Mouse (Mus musculus): ENCODE results near the gene Dnaja2. TPM values are rescaled to one million over a fixed set of nuclear protein-coding genes. Genes with fewer than 3 reads are reported as not detected.
A peak's percentile ranks its signal among the peaks of the same experiment; 100 is the strongest.

Gene Dnaja2
- polyA plus RNA-seq, 1 experiment from 2014 or later: 217 TPM

DNA sequence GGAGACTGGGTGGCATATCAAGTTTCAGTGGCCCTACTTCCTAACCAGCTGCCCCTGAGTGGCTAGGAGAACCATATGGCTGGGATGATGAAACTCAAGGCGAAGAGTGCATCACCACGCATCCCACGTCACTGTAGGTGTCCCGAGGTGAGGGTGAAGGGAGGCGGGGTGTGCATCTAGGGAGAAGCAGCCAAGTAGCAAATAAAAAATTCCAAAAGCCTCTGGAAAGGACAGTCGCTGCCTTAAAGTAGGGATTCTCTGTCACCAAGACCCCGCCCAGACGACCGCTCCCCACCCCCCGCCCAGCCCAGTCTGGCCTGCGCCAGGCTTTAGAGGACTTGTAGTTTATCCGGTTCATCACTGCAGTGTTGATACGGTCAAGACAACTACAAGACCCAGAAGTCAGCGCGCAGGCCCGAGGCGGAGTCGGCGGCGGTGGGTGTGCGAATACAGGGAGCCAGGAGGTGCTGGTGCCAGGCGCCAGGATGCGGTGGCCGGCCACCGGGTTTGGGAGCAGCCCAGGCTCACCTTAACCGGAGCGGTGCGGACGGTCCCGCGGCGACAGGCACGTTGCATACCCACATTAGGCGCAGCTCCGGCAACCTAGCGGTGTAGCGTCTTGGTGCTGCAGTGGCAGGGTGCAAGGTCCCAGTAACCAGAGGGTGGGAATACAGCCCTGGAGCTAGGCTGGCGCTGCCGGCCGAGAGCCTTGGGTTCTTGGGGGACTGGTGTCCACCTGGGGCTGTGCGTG is 62.8 kb downstream of the Dnaja2 start, which contains the start of gene Gpt2:
Gene Gpt2 (plus strand): TSS at position 452 of the 751 bp plus-strand sequence.
- under 1% methylated on average over 41 of the region's 41 CpGs for WGBS
- no peaks in the 10 kb centered on the region for H3K36me3 ChIP-seq (ENCODE audit: control insufficient read depth, insufficient read depth, low read length)
- peak; percentile 97 for ATAC-seq (ENCODE audit: insufficient number of reproducible peaks, low FRiP score, low TSS enrichment, low read depth)

DNA sequence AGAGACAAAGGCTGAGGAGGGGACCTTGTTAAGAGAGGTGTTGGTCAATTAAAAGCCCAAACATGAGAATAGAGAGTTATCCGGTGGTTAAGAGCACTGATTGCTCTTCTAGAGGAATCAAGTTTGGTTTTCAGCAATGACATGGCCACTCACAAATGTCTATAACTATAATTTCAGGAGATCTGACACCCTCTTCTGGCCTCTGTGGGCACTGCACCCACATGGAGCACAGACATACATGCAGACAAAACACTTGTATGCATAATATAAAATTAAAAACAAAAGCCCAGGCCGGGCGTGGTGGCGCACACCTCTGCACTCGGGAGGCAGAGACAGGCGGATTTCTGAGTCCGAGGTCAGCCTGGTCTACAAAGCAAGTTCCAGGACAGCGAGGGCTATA is 65.6 kb downstream of the Dnaja2 start:
- Histone ChIP-seq H3K36me3 (ENCODE audit: control insufficient read depth, insufficient read depth, low read length) (no peaks in the 10 kb centered on the region), H3K27ac (replicated peaks; ENCODE audit: low read depth, low read length) (no peak overlapping the region), H3K4me1 (ENCODE audit: control insufficient read depth, insufficient read depth, low read length) (0 out of 2 replicates have a peak, but pooled peaks cover 5% of the 10 kb centered on the region), H3K9ac (ENCODE audit: low read length) (no peak overlapping the region), H3K9me3 (ENCODE audit: control insufficient read depth, low read length) (no peaks in the 10 kb centered on the region), H3K4me2 (ENCODE audit: low read depth, severe bottlenecking) (no peak overlapping the region), H3K27me3 (ENCODE audit: control insufficient read depth, insufficient read depth, low read length) (no peaks in the 10 kb centered on the region), H3K4me3 (ENCODE audit: low read depth, low read length) (no peak overlapping the region)
- no peak for DNase-seq (ENCODE audit: low spot score)
- ATAC-seq (ENCODE audit: insufficient number of reproducible peaks, low FRiP score, low TSS enrichment, low read depth): no peak
- whole genome bisulfite sequencing: 97% methylated on average over 8 of the region's 8 CpGs

More for the DNA sequence above, 62.8 kb downstream of the Dnaja2 start, which contains the start of gene Gpt2:
- peak within 1 kb of the TSS; percentile 95 for H3K4me2 ChIP-seq (ENCODE audit: low read depth, severe bottlenecking)
- H3K4me1 ChIP-seq (ENCODE audit: control insufficient read depth, insufficient read depth, low read length): 0 out of 2 replicates have a peak, but pooled peaks cover 5% of the 10 kb centered on the region
- peak within 1 kb of the TSS; percentile 87 for H3K9ac ChIP-seq (ENCODE audit: low read length)
- H3K9me3 ChIP-seq (ENCODE audit: control insufficient read depth, low read length): no peaks in the 10 kb centered on the region
- H3K4me3 ChIP-seq (ENCODE audit: low read depth, low read length): peak within 1 kb of the TSS; percentile 91
- no peaks in the 10 kb centered on the region for H3K27me3 ChIP-seq (ENCODE audit: control insufficient read depth, insufficient read depth, low read length)
- peak; percentile 97 for DNase-seq (ENCODE audit: low spot score)
- H3K27ac ChIP-seq (replicated peaks; ENCODE audit: low read depth, low read length): 0 out of 2 replicates have a peak within 1 kb of the TSS, but pooled peaks have one; percentile 21

DNA sequence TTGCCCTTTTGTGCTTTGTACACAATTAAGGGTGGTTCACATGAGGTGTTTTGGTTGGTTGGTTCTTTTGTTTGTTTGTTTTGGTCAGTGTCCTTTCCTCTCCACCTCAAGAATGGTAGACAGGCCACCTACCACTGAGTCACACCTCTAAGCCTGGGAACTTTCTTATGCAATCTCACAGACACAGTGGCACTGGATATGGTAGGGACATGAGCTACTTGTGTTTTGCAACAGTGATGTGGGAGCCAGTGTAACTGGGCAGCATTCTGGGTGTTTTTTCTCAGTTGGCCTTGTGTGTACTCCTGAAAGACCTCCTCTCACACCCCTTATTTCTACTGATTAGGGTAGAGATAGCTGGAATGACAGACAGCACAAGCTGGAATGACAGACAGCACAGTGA is 66.5 kb downstream of the Dnaja2 start:
- Histone ChIP-seq H3K9ac (ENCODE audit: low read length) (no peak overlapping the region), H3K36me3 (ENCODE audit: control insufficient read depth, insufficient read depth, low read length) (no peaks in the 10 kb centered on the region), H3K27ac (replicated peaks; ENCODE audit: low read depth, low read length) (no peak overlapping the region), H3K4me2 (ENCODE audit: low read depth, severe bottlenecking) (no peak overlapping the region), H3K9me3 (ENCODE audit: control insufficient read depth, low read length) (no peaks in the 10 kb centered on the region), H3K27me3 (ENCODE audit: control insufficient read depth, insufficient read depth, low read length) (no peaks in the 10 kb centered on the region), H3K4me3 (ENCODE audit: low read depth, low read length) (no peak overlapping the region), H3K4me1 (ENCODE audit: control insufficient read depth, insufficient read depth, low read length) (0 out of 2 replicates have a peak, but pooled peaks cover 2% of the 10 kb centered on the region)
- no peak for ATAC-seq (ENCODE audit: insufficient number of reproducible peaks, low FRiP score, low TSS enrichment, low read depth)
- DNase-seq (ENCODE audit: low spot score): no peak

DNA sequence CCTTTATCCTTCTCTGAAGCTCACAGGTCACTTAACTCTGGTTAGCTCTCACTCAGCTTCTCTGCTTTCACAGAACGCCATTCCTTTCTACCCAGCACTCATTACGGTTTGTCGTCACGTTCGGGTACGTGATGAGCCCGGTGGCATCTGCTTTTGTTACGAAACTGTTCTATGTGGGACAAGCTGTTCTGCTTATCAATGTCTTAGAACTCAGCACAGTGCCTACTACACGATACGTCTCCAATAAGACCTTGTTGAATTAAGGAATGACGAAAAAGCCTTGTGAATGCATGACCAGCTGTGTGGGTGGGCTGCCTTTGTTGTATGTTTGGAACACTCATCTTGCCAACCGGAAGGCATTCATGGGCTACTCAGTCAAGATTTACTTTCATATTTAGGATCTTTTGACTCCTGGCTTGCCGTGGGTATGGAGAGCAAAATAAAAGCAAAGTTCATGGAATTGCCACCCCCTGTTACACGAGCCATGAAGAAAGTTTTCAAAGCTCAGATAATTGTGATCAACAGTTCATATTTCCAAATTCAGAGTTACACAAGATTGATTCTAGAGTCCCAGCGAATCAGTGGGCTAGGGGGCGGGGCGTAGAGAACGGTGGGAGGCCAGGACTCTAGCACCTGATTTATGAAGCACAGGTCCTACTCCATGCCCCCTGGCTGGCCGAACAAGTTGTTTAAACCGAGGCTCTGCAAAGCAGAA is 67.1 kb downstream of the Dnaja2 start:
- no peaks in the 10 kb centered on the region for H3K36me3 ChIP-seq (ENCODE audit: control insufficient read depth, insufficient read depth, low read length)

More for the DNA sequence above, 67.1 kb downstream of the Dnaja2 start:
- 80% methylated on average over 20 of the region's 20 CpGs for WGBS
- Histone ChIP-seq H3K9ac (ENCODE audit: low read length) (no peak overlapping the region), H3K27me3 (ENCODE audit: control insufficient read depth, insufficient read depth, low read length) (no peaks in the 10 kb centered on the region), H3K9me3 (ENCODE audit: control insufficient read depth, low read length) (no peaks in the 10 kb centered on the region), H3K4me1 (ENCODE audit: control insufficient read depth, insufficient read depth, low read length) (no peaks in the 10 kb centered on the region), H3K4me2 (ENCODE audit: low read depth, severe bottlenecking) (no peak overlapping the region), H3K27ac (replicated peaks; ENCODE audit: low read depth, low read length) (no peak overlapping the region), H3K4me3 (ENCODE audit: low read depth, low read length) (no peak overlapping the region)
- DNase-seq (ENCODE audit: low spot score) (no peak), ATAC-seq (ENCODE audit: insufficient number of reproducible peaks, low FRiP score, low TSS enrichment, low read depth) (no peak)

Other genes starting within 250 kb of the Dnaja2 start
- 1.4 and 1.7 TPM in 2 replicates for gene Mylk3, start 169.0 kb downstream of the Dnaja2 start, polyA plus RNA-seq (2014; fragmentation: Nextera tagmentation; extraction: Ambion mirVana)
- 45.0 and 48.8 TPM in 2 replicates for gene 4921524J17Rik, start 122.5 kb downstream of the Dnaja2 start, polyA plus RNA-seq (2014; fragmentation: Nextera tagmentation; extraction: Ambion mirVana)
- 62.5 and 73.6 TPM in 2 replicates for gene Gpt2, start 62.8 kb downstream of the Dnaja2 start, polyA plus RNA-seq (2014; fragmentation: Nextera tagmentation; extraction: Ambion mirVana)
- 15.5 and 18.9 TPM in 2 replicates for gene Neto2, start 145.6 kb upstream of the Dnaja2 start, polyA plus RNA-seq (2014; fragmentation: Nextera tagmentation; extraction: Ambion mirVana)

Data from limb, embryonic 11.5 days (tissue).